Mouse (Mus musculus) left cerebral cortex, adult 2 months (tissue): ENCODE data around the gene B2m. TPM values are rescaled to one million over a fixed set of nuclear protein-coding genes. Genes with fewer than 3 reads are reported as not detected.

Experiments
- DNase-seq, 2 experiments: peaks; one replicate each; pipeline ENCODE4 v3.0.0; 2021 to 2022; ENCODE audit warnings: low spot score in 2 of 2, mixed read lengths in 1 of 2; ENCODE audit errors: extremely low spot score in 1 of 2
- H3K27ac ChIP-seq: fragments of 200-600 bp; 2 replicates; pipeline ENCODE4 v1.8.1; 2022
- H3K4me3 ChIP-seq: fragments of 200-600 bp; 2 replicates; pipeline ENCODE4 v1.8.1; 2022
- CTCF ChIP-seq: fragments of 200-600 bp; IDR thresholded peaks from 2 replicates; pipeline ENCODE4 v1.8.1; 2022; ENCODE audit warnings: antibody characterized with exemption, mild to moderate bottlenecking, moderate library complexity
- intact Hi-C: fragments of 180-260 bp; cut with DNase I; formaldehyde crosslinking; loops from one replicate; pipeline ENCODE4 v1.15.1; 2025
- total RNA-seq, 2 experiments: library from RNA; stranded (reverse); gene quantifications; 2 replicates each; pipeline ENCODE4 v1.2.3; 2021

Gene B2m
- total RNA-seq, 2 experiments from 2014 or later, result 108 to 118 TPM

- Histone ChIP-seq H3K4me3 (no peak overlapping the region), H3K27ac (no peak overlapping the region)
- no peak for DNase-seq
- TF ChIP-seq CTCF, result no peak
- intact Hi-C loops, result no loop called here
Observed at GRCm38 (mm10) chr2:122132078-122132477, 15.4 kb upstream of the B2m start.

DNA sequence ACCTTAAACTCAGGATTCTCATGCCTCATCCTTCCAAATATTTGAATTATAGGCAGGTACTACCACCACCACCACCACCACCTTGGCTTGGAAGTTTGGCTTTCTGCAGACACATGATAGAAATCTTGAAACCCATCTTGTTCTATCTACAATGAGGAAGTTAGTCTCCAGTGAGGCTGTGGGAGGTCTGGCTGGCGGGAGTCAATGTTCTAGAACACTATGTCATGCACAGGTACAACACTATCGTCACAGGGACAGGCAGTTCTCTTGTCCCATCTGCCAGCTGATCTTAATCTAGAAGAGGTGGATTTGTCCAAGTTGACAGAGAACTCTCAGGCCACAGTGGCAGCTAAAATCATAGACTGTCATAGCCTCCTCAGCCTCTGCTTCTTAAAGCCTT, 14.9 kb upstream of the B2m start:
- Histone ChIP-seq H3K4me3 (no peak overlapping the region), H3K27ac (no peak overlapping the region)
- no peak for TF ChIP-seq CTCF
- no peak for DNase-seq
- intact Hi-C loops, result no loop called here

- Histone ChIP-seq H3K4me3 (no peak overlapping the region), H3K27ac (no peak overlapping the region)
- DNase-seq, result no peak
- intact Hi-C loops, result no loop called here
- TF ChIP-seq CTCF, result no peak
Observed at GRCm38 (mm10) chr2:122137839-122138465, 9.5 kb upstream of the B2m start.

DNA sequence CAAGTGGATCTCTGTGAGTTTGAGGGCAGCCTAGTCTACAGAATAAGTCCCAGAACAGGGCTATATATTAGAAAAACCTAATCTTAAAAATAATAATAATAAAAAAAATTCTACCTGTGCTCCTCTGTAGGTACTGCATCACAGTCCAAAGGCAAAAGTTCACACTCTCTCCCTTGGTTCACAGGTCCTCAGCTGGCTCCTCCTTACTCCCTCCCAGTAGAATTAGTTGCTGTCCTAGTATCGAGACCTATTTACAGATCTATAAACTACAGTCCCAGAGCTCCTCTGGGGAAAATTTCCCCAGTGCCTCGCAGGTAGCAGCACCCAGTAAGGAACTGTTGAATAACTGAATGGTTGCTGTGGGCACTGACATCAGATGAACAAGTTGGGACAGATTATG, 6.7 kb upstream of the B2m start:
- no peak overlapping the region for H3K4me3 ChIP-seq
- no peak overlapping the region for H3K27ac ChIP-seq
- no peak for DNase-seq
- TF ChIP-seq CTCF, result no peak
- intact Hi-C loops, result no loop called here

DNA sequence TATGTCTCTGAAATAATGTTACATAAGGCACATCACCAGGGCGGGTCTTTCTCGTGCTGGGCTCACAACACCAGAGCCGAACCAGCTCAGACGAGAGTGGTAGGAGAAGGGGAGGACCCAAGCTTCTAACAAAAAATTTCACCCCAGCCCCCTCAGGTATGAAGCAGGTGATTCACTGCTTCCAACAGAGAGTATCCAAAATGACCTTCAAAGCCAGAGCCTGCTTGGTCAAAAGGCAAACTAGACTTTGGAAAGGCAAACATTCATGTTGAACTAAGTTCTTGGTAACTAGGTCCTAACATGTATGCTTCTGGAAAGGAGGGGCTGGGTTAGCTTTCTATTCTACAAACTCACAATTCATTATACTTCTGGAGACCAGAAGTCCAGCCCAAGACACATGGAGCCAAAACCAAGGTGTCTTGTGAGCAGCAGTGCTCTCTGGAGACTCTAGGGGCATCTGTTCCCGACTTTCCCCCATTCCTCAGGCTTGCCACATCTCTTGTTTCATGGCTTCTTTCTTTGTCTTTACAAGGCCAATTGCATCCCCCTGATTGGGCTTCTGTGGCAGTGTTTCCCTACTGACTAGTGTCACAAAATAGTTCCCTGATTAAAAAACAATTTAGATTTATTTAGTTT, 6.0 kb upstream of the B2m start:
- no peak overlapping the region for H3K4me3 ChIP-seq
- intact Hi-C loops, result no loop called here
- TF ChIP-seq CTCF, result no peak; the same call in none of the 2 replicates
- no peak overlapping the region for H3K27ac ChIP-seq
- DNase-seq, result no peak

DNA sequence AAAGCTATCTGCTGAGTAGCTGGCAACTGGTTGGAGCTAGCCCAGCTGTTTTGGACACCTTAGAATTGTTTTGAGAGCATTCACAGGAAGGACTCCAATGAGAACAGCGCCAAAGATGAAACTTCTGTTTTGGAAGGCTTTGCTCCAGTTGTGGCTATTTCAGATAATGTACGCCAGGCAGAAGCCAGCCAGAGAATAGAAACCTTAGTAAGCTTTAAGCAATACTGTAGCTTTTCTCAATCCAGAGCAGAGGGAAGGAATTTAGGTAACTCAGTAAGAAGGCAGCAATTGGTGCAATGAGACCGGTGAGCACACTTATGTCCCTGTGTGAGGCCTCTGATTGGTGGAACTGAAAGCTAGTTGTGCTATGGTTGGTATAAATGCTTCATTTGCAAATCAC, 4.4 kb upstream of the B2m start:
- Histone ChIP-seq H3K4me3 (no peak overlapping the region), H3K27ac (no peak overlapping the region)
- TF ChIP-seq CTCF, result no peak
- DNase-seq, result no peak
- intact Hi-C loops, result no loop called here

- DNase-seq, result no peak
- intact Hi-C loops, result no loop called here
- H3K4me3 ChIP-seq, result no peak overlapping the region
- TF ChIP-seq CTCF, result no peak
- H3K27ac ChIP-seq, result no peak overlapping the region
Observed at GRCm38 (mm10) chr2:122145756-122146155, 1.7 kb upstream of the B2m start.

DNA sequence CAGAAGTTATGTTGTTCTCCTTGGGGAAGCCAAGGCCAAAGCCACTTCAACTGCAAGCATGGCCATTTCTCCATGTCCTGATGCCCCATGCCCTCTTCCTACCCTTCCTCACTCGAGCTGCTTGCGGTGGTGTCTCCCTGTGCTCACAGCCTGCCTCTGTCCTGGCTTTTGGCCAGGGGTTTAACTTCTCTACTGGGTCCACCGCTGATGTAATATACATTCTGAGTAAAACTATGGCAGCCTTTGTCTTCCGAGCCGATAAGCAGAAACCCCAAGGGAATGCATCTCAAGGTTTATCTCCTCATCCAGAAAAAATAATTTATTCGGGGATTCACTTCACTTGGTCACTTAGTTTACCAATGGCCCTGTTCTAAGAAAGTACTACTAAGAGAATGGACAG, 799 bp upstream of the B2m start:
- no peak for TF ChIP-seq CTCF
- Histone ChIP-seq H3K27ac (peak overlapping the region; percentile 25; the same call in 1 of the 2 replicates), H3K4me3 (no peak overlapping the region)
- intact Hi-C loops, result loop anchor here (1.0 kb wide), 2 partner anchors 28 to 229 kb away; partner anchors contain the start of gene Spg11
- DNase-seq, result no peak

DNA sequence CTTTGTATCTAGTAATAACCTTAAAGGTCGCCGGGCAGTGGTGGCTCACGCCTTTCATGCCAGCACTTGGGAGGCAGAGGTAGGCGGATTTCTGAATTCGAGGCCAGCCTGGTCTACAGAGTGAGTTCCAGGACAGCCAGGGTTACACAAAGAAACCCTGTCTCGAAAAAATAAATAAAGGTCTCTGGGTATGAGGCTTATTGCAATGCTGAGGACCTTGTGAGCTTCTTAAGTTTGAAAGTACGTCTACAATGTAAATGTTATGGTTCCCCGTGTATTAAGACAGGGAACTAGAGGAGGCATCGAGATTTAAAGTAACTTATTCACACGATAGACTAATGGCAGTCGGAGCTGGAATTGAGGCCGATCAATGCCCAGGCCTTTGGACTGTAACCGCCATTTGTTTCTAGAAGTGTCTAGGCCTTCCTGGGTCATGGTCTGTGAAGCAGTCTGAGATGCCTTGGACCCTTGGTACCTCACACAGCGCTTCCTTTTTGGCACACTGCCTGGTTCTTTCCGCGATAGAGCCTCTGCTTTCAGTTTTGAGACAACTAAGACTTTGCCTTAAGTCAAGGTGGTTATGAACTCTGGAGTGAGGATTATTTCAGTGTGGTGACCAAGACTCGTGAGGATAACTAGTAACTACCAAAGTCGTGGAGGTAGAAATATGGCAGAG, 894 bp downstream of the B2m start:
- DNase-seq, result no peak
- TF ChIP-seq CTCF, result no peak

DNA sequence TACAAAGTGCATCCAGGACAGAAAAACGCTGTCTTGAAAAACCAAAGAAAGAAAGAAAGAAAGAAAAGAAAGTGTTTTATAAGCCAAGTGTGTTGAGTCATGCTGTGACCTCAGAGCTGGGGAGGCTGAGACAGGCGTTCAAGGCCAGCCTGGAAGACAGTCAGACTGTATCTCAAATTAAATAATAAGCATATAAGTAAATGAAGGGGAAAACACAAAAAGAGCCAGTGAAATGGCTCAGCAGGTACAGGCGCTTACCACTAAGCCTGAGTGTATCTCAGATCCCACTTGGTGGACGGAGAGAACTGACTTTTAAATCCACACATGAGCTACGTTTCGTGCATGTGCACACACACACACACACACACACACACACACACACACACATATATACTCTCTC, 1.8 kb downstream of the B2m start:
- DNase-seq, result no peak
- H3K27ac ChIP-seq, result no peak overlapping the region
- intact Hi-C loops, result no loop called here
- H3K4me3 ChIP-seq, result no peak overlapping the region
- TF ChIP-seq CTCF, result no peak

More for the DNA sequence above, 894 bp downstream of the B2m start:
- peak overlapping the region; percentile 87 for H3K27ac ChIP-seq
- intact Hi-C loops, result no loop called here
- H3K4me3 ChIP-seq, result peak overlapping the region; percentile 86

- no peak for TF ChIP-seq CTCF
- DNase-seq, result no peak
- intact Hi-C loops, result no loop called here
Observed at GRCm38 (mm10) chr2:122149716-122150115, 2.2 kb downstream of the B2m start.

DNA sequence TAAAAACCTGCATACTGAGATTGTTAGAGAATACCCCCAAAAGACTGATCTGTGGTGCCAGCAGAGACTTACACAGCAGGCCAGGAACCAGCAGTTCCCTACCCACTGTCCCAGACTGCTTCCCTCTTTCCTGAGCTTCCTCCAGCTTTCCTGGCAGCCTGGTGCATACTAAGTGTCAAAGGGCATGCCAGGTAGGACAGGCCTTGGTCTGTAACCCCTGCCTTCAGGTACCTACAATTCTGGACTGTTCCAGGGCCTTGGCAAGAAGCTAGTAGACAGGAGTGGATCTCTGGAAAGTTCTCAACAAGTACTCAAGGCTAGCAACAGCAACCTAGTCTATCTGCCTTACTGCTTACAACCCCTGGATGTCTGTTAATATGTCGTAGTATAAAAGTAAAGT, 3.7 kb downstream of the B2m start:
- no peak for TF ChIP-seq CTCF

More at GRCm38 (mm10) chr2:122149716-122150115, 2.2 kb downstream of the B2m start:
- H3K27ac ChIP-seq, result no peak overlapping the region
- H3K4me3 ChIP-seq, result no peak overlapping the region

More for the DNA sequence above, 3.7 kb downstream of the B2m start:
- no peak for DNase-seq
- intact Hi-C loops, result no loop called here
- Histone ChIP-seq H3K27ac (no peak overlapping the region), H3K4me3 (no peak overlapping the region)
